Mouse (Mus musculus): ENCODE results near the gene Faim. TPM values are rescaled to one million over a fixed set of nuclear protein-coding genes. Genes with fewer than 3 reads are reported as not detected.
A peak's percentile ranks its signal among the peaks of the same experiment; 100 is the strongest.

Faim gene
- polyA plus RNA-seq (2016; fragmentation: Nextera tagmentation; extraction: Ambion mirVana): 85.7 and 87.5 TPM in 2 replicates

DNA sequence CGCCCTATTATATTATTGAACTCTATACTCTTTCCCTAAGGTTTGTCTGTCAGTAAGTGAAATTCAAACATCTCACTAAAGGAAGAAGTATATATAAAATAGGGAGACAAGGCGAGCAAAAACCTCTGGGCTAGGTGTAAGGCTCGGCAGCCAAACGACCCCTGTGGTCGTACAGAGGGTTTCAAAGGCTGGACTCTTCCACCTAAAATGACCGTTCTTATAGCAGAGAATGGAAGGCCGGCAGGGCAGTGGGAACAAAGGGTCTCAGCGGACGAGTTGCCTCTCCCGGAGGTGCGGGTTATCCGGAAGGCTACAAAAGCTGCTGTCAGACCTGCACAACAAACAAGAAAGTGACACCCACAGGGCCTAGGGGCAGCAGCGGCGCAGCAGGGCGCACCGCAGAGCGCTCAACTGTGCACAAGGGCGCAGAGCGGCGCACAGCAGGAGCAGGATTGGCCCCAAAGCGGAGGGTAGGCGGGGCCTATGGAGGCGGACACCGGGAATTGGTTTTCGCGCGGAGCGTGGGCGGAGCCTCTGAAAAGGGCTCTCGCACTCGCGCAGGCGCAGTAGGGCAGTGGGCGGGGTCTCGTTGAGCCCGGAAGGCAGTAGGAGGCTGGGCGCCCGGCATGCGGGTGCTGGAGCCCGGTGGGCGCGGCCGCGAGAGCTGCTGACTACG, at the start of gene Faim:
TSS of gene Faim (plus strand) at position 574 of the 676 bp plus-strand sequence.
- 1% methylated on average over 44 of the region's 45 CpGs for WGBS
- peaks cover 12% of the 10 kb centered on the region for H3K4me1 ChIP-seq
- H3K27ac ChIP-seq: peak within 1 kb of the TSS; percentile 80
- peak; percentile 98 for ATAC-seq (ENCODE audit: low FRiP score)
- no peaks in the 10 kb centered on the region for H3K9me3 ChIP-seq
- peak within 1 kb of the TSS; percentile 74 for H3K9ac ChIP-seq
- H3K36me3 ChIP-seq (replicated peaks): no peaks in the 10 kb centered on the region
- peaks cover 19% of the 10 kb centered on the region for H3K27me3 ChIP-seq
- H3K4me3 ChIP-seq (replicated peaks): peak within 1 kb of the TSS; percentile 84
- H3K4me2 ChIP-seq: peak within 1 kb of the TSS; percentile 89

- Histone ChIP-seq H3K36me3 (replicated peaks) (no peaks in the 10 kb centered on the region), H3K4me1 (peaks cover 6% of the 10 kb centered on the region; the same call in 1 of the 2 replicates), H3K4me3 (replicated peaks) (no peak overlapping the region), H3K27me3 (peaks cover 16% of the 10 kb centered on the region; the same call in 1 of the 2 replicates), H3K9me3 (no peaks in the 10 kb centered on the region), H3K9ac (no peak overlapping the region), H3K4me2 (no peak overlapping the region), H3K27ac (no peak overlapping the region)
- ATAC-seq (ENCODE audit: low FRiP score): no peak
- 25% methylated on average over 2 of the region's 2 CpGs for WGBS
Observed at GRCm38 (mm10) chr9:98939290-98939689, 46.9 kb upstream of the Faim start.

DNA sequence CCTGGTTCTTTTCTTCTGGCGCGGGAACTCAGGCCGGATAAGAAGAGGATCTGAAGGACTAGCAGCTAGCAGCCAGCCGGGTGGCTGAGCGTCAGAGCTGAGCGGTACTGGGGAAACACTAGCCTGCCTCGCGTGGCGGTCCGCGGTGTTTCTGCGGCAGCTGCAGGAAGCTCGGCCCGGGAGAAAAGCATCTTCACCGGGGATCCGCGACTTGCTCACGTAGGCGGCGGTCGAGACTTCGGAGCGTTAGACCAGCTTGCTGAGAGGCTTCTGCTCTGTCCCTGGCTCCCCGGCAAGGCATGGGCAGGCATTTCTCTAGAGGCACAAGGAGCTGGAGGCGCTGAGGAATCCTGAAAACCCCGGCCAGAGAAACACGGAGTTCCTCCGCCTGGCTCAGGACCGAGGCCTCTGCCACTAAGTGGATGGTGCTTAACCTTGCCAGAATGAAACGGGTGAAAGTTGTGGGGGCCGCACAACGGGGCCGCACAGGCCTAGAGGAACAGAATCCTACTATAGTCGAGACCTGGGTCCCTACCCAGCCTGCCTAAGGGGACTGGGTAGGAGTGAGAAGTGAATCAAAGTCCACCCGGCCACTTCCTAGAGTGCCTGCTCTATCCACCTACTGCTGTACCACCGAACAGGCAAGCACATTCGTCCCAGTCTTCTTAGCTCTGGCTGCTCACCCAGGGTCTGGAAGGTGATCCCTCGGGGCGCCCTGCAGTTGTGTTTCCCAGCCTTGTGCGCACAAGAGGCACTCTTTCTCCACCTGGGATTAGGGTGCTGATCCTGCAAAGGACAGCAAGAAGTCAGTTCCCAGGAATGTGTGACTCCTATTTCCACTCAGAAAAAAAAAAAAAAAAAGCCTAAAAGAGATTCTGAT, 33.8 kb upstream of the Faim start:
- Histone ChIP-seq H3K4me1 (peaks cover 33% of the 10 kb centered on the region), H3K4me3 (replicated peaks) (peak overlapping the region; percentile 21; the same call in 1 of the 2 replicates), H3K9ac (peak overlapping the region; percentile 7; the same call in 1 of the 2 replicates), H3K36me3 (replicated peaks) (no peaks in the 10 kb centered on the region), H3K27me3 (peaks cover 87% of the 10 kb centered on the region), H3K4me2 (peak overlapping the region; percentile 39), H3K9me3 (no peaks in the 10 kb centered on the region), H3K27ac (no peak overlapping the region)
- no peak for ATAC-seq (ENCODE audit: low FRiP score)
- WGBS: under 1% methylated on average over 40 of the region's 40 CpGs

DNA sequence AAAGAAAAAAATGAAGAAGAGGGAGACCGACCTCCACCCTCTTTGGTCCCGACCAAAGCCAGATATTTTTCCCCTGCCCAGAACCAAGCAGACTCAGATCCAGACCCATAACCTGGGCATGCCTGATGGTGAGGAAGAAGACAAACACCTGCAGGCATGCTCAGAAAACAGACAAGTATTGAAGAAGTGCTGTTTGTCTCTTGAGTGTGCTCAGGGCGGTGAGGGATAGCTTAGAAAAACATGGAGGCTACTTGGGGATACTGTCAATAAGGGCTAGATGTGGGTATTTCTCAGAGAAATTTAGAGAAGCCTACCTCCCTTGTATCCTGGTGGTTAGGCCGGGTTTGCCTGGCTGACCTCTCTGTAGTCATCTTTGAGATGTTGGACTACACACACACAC, 32.9 kb upstream of the Faim start:
- Histone ChIP-seq H3K4me2 (no peak overlapping the region), H3K9ac (no peak overlapping the region), H3K9me3 (no peaks in the 10 kb centered on the region), H3K4me3 (replicated peaks) (no peak overlapping the region), H3K36me3 (replicated peaks) (no peaks in the 10 kb centered on the region), H3K4me1 (peaks cover 33% of the 10 kb centered on the region), H3K27ac (no peak overlapping the region), H3K27me3 (peaks cover 91% of the 10 kb centered on the region)
- ATAC-seq (ENCODE audit: low FRiP score): no peak
- 4% methylated on average over 4 of the region's 4 CpGs for WGBS

DNA sequence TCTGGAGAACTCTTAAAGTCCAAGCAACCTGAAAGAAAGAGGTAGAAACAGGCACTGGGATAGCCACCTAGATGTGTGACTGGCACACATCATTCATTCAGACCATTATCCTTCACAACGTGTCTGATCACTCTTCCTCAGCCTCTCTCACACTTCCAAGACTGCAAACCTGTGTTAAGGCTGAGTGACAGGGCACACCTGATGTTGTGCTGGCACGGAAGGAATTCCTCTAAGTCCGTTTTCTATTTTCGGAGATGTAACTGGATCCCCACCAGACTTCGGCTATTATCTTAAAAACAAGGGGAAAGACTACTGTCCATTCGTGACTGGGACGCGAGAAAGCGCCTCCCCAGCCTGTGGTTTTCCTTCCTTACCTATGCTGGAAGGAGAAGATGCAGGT, 32.3 kb upstream of the Faim start:
- Histone ChIP-seq H3K27me3 (peaks cover 92% of the 10 kb centered on the region), H3K4me2 (no peak overlapping the region), H3K9me3 (no peaks in the 10 kb centered on the region), H3K9ac (no peak overlapping the region), H3K36me3 (replicated peaks) (no peaks in the 10 kb centered on the region), H3K4me1 (peaks cover 33% of the 10 kb centered on the region), H3K27ac (no peak overlapping the region), H3K4me3 (replicated peaks) (no peak overlapping the region)
- WGBS: 3% methylated on average over 9 of the region's 9 CpGs
- no peak for ATAC-seq (ENCODE audit: low FRiP score)

GRCm38 (mm10) chr9:98954391-98955102, 31.6 kb upstream of the Faim start:
- 0 out of 2 replicates have a peak overlapping the region, but pooled peaks have one; percentile 31 for H3K27ac ChIP-seq
- ATAC-seq (ENCODE audit: low FRiP score): no peak

DNA sequence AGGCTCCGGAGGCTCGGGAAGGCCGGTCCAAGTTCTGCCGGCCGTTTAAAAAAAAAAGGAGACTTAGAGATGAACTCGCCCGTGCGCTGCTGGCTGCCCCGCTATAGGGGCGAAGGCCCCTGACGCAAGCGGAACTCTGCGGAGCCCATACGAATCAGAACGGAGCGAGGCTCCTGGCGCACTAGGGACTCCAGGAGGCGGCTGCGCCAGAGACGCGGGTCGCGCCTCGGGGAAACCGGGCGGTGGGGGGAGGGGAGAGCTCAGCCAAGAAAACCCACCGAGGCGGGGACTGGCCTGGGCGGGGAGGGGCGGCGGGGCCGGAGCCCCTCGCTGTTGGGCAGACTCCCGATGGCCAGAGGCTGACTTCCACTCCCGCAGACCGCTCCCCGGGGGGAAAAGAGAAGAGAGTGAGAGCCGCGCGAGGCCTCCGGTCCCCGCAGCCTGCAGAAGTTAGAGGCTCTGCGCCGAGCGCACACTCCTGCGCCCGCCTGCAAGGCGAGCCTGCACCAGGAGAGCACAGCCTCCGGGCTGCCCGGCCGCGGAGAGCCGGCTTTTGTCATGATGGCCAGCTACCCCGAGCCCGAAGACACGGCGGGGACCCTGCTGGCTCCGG, 31.0 kb upstream of the Faim start, which contains the start of gene Foxl2:
TSS of gene Foxl2 (plus strand) at position 186 of the 613 bp plus-strand sequence.
- H3K4me2 ChIP-seq: peak within 1 kb of the TSS; percentile 87
- ATAC-seq (ENCODE audit: low FRiP score): peak; percentile 49; the same call in 1 of the 2 replicates
- H3K27me3 ChIP-seq: peaks cover 94% of the 10 kb centered on the region
- peaks cover 33% of the 10 kb centered on the region for H3K4me1 ChIP-seq
- peak within 1 kb of the TSS; percentile 46 for H3K27ac ChIP-seq
- H3K4me3 ChIP-seq (replicated peaks): peak within 1 kb of the TSS; percentile 49
- H3K9me3 ChIP-seq: no peaks in the 10 kb centered on the region
- under 1% methylated on average over 50 of the region's 58 CpGs for WGBS
- H3K36me3 ChIP-seq (replicated peaks): no peaks in the 10 kb centered on the region
- H3K9ac ChIP-seq: peak within 1 kb of the TSS; percentile 48

More at GRCm38 (mm10) chr9:98954391-98955102, 31.6 kb upstream of the Faim start:
- Histone ChIP-seq H3K9me3 (no peaks in the 10 kb centered on the region), H3K4me2 (peak overlapping the region; percentile 87), H3K27me3 (peaks cover 92% of the 10 kb centered on the region), H3K4me3 (replicated peaks) (peak overlapping the region; percentile 49), H3K36me3 (replicated peaks) (no peaks in the 10 kb centered on the region), H3K4me1 (peaks cover 33% of the 10 kb centered on the region), H3K9ac (no peak overlapping the region)
- WGBS: 1% methylated on average over 33 of the region's 33 CpGs

- H3K27ac ChIP-seq: peak overlapping the region; percentile 46
- under 1% methylated on average over 60 of the region's 60 CpGs for WGBS
- no peaks in the 10 kb centered on the region for H3K9me3 ChIP-seq
- H3K4me2 ChIP-seq: peak overlapping the region; percentile 87
- H3K36me3 ChIP-seq (replicated peaks): no peaks in the 10 kb centered on the region
- H3K4me3 ChIP-seq (replicated peaks): peak overlapping the region; percentile 49
- H3K4me1 ChIP-seq: peaks cover 33% of the 10 kb centered on the region
- peaks cover 94% of the 10 kb centered on the region for H3K27me3 ChIP-seq
- ATAC-seq (ENCODE audit: low FRiP score): peak; percentile 37; the same call in 1 of the 2 replicates
- peak overlapping the region; percentile 48 for H3K9ac ChIP-seq
Observed at GRCm38 (mm10) chr9:98955716-98956224, 30.4 kb upstream of the Faim start.

DNA sequence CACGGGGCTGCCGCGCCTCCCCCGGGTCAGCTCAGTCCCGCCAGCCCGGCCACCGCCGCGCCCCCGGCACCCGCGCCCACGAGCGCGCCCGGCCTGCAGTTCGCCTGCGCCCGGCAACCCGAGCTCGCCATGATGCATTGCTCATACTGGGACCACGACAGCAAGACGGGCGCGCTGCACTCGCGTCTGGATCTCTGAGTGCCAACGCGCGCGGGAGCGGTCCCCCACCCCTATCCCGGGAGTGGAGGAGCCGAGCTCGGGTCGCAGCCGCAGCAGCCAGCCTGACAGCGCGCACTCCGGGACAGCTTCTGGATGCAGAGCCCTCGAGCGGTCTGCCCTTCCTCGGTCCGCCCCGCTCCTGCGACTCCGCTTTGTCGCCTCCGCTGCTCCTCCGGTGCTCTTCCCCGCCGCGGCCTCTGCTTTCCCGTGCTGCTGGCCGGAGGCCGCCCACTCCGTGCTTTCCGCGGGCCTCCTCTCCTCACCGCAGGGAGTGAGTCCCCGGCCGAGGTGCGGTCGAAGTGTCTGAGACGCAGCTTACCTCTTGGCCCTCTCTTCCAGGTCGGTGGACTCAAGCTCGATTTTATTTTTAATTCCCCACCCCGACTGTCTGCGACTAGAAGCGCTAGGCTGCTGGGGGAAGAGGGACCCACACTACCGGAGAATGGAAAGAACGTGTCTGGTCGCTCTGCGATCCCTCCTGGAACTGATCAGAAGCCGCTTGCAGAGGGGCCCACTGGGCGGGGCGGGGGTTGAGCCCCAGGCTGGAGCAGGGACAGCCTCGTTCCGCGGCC, 29.4 kb upstream of the Faim start:
- peak; percentile 55 for ATAC-seq (ENCODE audit: low FRiP score)
- WGBS: under 1% methylated on average over 75 of the region's 80 CpGs
- peaks cover 33% of the 10 kb centered on the region for H3K4me1 ChIP-seq

DNA sequence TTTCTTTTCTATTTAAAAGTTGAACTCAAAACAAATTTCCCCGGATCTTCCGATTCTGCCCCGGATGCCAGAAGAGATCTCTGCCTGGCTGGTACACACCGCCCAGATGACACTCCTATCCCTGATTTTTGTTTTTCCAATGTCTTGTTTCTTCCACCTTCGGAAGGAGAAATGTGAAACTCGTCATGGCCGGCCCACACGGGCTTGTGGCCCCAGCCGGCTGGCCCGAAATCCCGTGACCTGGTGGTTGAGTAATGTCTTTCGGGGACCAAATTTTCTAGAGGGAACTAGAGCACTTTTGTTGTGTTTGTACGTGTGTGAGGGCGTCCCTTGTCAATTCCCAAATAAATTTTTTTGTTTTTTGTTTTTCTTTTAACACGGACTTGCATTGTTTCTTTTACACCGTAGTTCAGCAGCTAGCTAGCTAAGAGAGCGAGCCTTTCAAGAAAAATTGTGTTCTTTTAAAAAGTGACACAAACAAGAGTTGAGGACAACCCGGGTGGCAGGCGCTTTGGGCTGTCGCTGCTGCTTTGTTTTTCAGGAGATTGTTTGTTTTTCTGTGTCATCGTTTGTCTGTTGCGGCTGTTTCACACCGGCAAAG, 28.3 kb upstream of the Faim start:
- no peak overlapping the region for H3K27ac ChIP-seq
- no peaks in the 10 kb centered on the region for H3K36me3 ChIP-seq (replicated peaks)
- no peak for ATAC-seq (ENCODE audit: low FRiP score)
- H3K4me2 ChIP-seq: 0 out of 2 replicates have a peak overlapping the region, but pooled peaks have one; percentile 15
- H3K9me3 ChIP-seq: no peaks in the 10 kb centered on the region
- H3K4me3 ChIP-seq (replicated peaks): peak overlapping the region; percentile 8; the same call in 1 of the 2 replicates
- no peak overlapping the region for H3K9ac ChIP-seq
- peaks cover 31% of the 10 kb centered on the region for H3K4me1 ChIP-seq
- under 1% methylated on average over 23 of the region's 23 CpGs for WGBS
- peaks cover 94% of the 10 kb centered on the region for H3K27me3 ChIP-seq

More for the DNA sequence above, 29.4 kb upstream of the Faim start:
- Histone ChIP-seq H3K9ac (peak overlapping the region; percentile 44), H3K9me3 (no peaks in the 10 kb centered on the region), H3K4me3 (replicated peaks) (peak overlapping the region; percentile 49), H3K4me2 (peak overlapping the region; percentile 87), H3K36me3 (replicated peaks) (no peaks in the 10 kb centered on the region), H3K27me3 (peaks cover 94% of the 10 kb centered on the region), H3K27ac (peak overlapping the region; percentile 46; the same call in 1 of the 2 replicates)

All from forebrain, embryonic 12.5 days (tissue).